Mouse (Mus musculus) kidney, adult 2 months (tissue): ENCODE data around the gene Ecsit. TPM values are rescaled to one million over a fixed set of nuclear protein-coding genes. Genes with fewer than 3 reads are reported as not detected.

Experiments
- DNase-seq: peaks from one replicate; pipeline ENCODE4 v3.0.0; 2021
- H3K27ac ChIP-seq: fragments of 200-500 bp; 2 replicates; pipeline ENCODE4 v1.5.1; 2012; ENCODE audit warnings: low read depth, low read length, control low read depth, inconsistent platforms; ENCODE audit not compliant: insufficient read depth
- H3K27me3 ChIP-seq: fragments of 200-500 bp; replicated peaks from 2 replicates; pipeline ENCODE4 v1.6.1; 2012; ENCODE audit warnings: mild to moderate bottlenecking, moderate library complexity, low read length, inconsistent platforms; ENCODE audit not compliant: control insufficient read depth, insufficient read depth
- H3K36me3 ChIP-seq: fragments of 200-500 bp; 2 replicates; pipeline ENCODE4 v1.6.1; 2012; ENCODE audit warnings: mild to moderate bottlenecking, moderate library complexity, low read length, inconsistent platforms; ENCODE audit not compliant: control insufficient read depth, insufficient read depth
- H3K4me1 ChIP-seq: fragments of 200-500 bp; 2 replicates; pipeline ENCODE4 v1.6.1; 2011; ENCODE audit warnings: low read length; ENCODE audit not compliant: control insufficient read depth, insufficient read depth
- H3K4me3 ChIP-seq: fragments of 200-500 bp; 2 replicates; pipeline ENCODE4 v1.5.1; 2011; ENCODE audit warnings: mild to moderate bottlenecking, low read depth, low read length, control low read depth; ENCODE audit not compliant: insufficient read depth
- CTCF ChIP-seq: fragments of 200-500 bp; conservative IDR thresholded peaks from 2 replicates; pipeline ENCODE4 v1.5.1; 2011; ENCODE audit warnings: low read depth, mild to moderate bottlenecking, control low read depth, low read length, moderate library complexity, mixed read lengths; ENCODE audit not compliant: insufficient read depth, insufficient read length
- POLR2A ChIP-seq: fragments of 200-500 bp; IDR thresholded peaks from one replicate; pipeline ENCODE4 v1.6.1; 2011; ENCODE audit warnings: low read depth, low read length, control low read depth
- WGBS: fragments of 180-500 bp; shearing (Covaris S2); methylation state at CpG from one replicate; pipeline ENCODE4 v1.1.7; 2018; 5-methylcytosine and 5-hydroxymethylcytosine counted together
- polyA plus RNA-seq: library from polyadenylated mRNA; depleted of rRNA; stranded (reverse); fragments of >200 nt; gene quantifications from 2 replicates; pipeline ENCODE4 v1.2.3, GENCODE M21; 2012

Ecsit gene
- polyA plus RNA-seq, 1 experiment = 143 TPM

DNA sequence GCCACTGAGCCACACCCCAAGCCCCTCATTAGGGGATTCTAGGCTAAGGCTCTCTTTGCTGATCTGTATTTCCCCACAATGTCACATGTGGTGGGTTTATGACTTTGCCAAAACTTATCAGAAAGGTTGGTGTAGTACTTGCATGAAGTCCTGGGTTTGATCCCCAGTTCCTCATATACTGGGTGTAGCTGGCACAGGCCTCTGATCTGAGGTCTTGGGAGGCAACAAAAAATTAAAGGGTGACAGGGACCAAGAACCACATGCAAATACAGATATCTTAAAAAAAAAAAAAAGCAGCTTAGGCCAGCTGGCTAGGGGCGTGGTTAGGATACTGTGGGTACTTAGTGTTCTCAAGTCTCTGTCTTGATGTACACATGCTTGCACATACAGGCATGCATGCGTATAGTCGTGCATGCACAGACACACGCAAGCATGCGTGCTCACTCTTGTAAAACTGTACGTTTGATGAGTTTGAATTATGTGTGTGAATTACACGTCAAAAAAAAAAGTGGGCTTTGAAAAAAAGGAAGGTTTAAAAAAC lies 37.9 kb upstream of the Ecsit start:
- Histone ChIP-seq H3K4me1 (no peaks in the 10 kb centered on the region), H3K27ac (no peak overlapping the region), H3K27me3 (no peaks in the 10 kb centered on the region), H3K36me3 (no peaks in the 10 kb centered on the region), H3K4me3 (no peak overlapping the region)
- 82% methylated on average over 7 of the region's 7 CpGs for whole genome bisulfite sequencing
- TF ChIP-seq CTCF (no peak), POLR2A (no peak)
- DNase-seq = no peak

- H3K36me3 ChIP-seq = no peaks in the 10 kb centered on the region
- no peak overlapping the region for H3K27ac ChIP-seq
- TF ChIP-seq CTCF = no peak
- whole genome bisulfite sequencing = 86% methylated on average over 3 of the region's 3 CpGs
- no peak for DNase-seq
- no peak overlapping the region for H3K4me3 ChIP-seq
- no peaks in the 10 kb centered on the region for H3K4me1 ChIP-seq
- no peaks in the 10 kb centered on the region for H3K27me3 ChIP-seq
Observed at GRCm38 (mm10) chr9:22122005-22122404, 36.8 kb upstream of the Ecsit start.

DNA sequence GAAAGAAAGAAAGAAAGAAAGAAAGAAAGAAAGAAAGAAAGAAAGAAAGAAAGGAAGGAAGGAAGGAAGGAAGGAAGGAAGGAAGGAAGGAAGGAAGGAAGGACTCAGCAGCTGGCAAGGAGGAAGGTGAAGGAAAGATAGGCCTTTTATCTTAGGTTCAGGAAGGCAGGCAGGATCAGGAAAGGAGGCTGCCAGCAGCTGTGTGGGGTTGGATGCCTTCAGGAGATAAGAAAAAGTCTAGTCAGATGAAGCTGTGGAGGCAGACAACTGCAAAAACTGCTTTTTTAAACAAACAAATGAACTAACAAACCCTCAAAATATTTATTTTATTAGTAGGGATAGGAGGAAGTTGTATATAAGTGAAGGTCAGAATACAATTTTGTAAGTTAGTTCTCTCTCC lies 36.3 kb upstream of the Ecsit start:
- Histone ChIP-seq H3K27me3 (no peaks in the 10 kb centered on the region), H3K27ac (no peak overlapping the region), H3K36me3 (no peaks in the 10 kb centered on the region), H3K4me3 (no peak overlapping the region), H3K4me1 (no peaks in the 10 kb centered on the region)
- TF ChIP-seq POLR2A (no peak), CTCF (no peak)
- no peak for DNase-seq

DNA sequence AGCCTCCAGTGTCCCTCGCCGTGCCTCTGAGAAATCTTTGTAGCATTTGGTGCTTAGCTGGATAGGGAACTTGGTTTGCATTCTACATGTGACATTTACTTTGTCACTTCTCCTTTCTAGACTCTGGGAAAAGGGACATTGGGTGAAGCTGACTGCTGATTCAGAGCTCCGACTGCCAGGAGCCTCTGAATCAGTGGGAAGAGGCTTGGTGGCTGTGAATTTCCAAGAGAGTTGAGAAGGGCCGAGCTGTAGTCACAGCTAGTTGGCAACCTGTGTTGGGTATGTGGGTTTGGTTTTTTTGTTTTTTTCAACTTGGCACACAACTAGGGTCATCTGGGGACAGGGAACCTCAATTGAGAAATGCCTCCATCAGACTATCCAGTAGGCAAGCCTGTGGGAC lies 34.3 kb upstream of the Ecsit start:
- TF ChIP-seq POLR2A = no peak
- no peak for TF ChIP-seq CTCF
- DNase-seq = peak; percentile 5
- 88% methylated on average over 4 of the region's 4 CpGs for WGBS
- H3K4me3 ChIP-seq = no peak overlapping the region
- H3K36me3 ChIP-seq = no peaks in the 10 kb centered on the region
- no peaks in the 10 kb centered on the region for H3K27me3 ChIP-seq
- H3K4me1 ChIP-seq = no peaks in the 10 kb centered on the region
- no peak overlapping the region for H3K27ac ChIP-seq

- H3K36me3 ChIP-seq = no peaks in the 10 kb centered on the region
- DNase-seq = peak; percentile 65
- no peak overlapping the region for H3K27ac ChIP-seq
- peak; percentile 73 for TF ChIP-seq CTCF
- no peak for TF ChIP-seq POLR2A
- H3K4me1 ChIP-seq = no peaks in the 10 kb centered on the region
- no peak overlapping the region for H3K4me3 ChIP-seq
- H3K27me3 ChIP-seq = no peaks in the 10 kb centered on the region
- WGBS = 31% methylated on average over 10 of the region's 10 CpGs
Observed at GRCm38 (mm10) chr9:22117754-22118456, 32.7 kb upstream of the Ecsit start.

DNA sequence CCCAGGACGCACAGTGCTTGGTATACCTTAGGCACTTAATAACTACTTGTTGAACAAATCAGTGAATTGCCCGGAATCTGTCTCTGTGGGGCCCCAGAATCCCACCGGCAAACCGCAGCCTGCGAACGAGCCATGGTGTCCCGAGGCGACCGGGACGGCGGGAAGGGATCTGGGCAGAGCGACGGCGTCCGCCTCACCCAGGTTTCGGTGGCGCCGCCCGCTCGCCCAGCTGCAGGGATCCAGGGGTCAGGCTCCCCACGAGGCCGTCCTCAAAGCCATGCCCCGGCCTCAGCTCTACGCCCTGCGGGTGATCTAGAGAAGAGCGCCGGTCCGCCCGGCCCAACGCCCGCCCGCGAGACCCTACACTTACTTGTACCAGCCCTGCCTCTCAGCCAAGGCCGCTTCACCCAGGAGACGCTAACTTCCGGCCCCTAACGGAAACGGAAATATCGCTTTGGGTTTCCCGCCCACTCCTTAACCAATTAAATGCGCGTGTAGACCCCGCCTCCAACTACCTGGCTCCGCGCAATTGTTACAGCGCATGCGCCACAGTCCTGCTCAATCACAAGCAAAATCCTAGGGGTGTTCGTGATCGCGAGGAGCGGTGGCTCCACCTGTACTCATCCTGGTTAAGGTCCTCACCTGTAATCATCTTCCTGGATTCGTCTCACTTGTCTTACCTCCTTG lies 31.6 kb upstream of the Ecsit start, which contains the start of gene Elof1:
Gene Elof1 (minus strand): TSS at position 433 of the 687 bp plus-strand sequence.
- H3K27ac ChIP-seq = no peak within 1 kb of the TSS
- peak within 1 kb of the TSS; percentile 72 for H3K4me3 ChIP-seq
- H3K36me3 ChIP-seq = no peaks in the 10 kb centered on the region
- TF ChIP-seq POLR2A (peak; percentile 42), CTCF (no peak)
- WGBS = under 1% methylated on average over 52 of the region's 52 CpGs
- no peaks in the 10 kb centered on the region for H3K27me3 ChIP-seq
- no peaks in the 10 kb centered on the region for H3K4me1 ChIP-seq
- DNase-seq = peak; percentile 98

GRCm38 (mm10) chr9:22116086-22116485 lies 30.8 kb upstream of the Ecsit start:
- no peak for DNase-seq
- TF ChIP-seq POLR2A (no peak), CTCF (no peak)
- H3K27ac ChIP-seq = no peak overlapping the region
- H3K36me3 ChIP-seq = no peaks in the 10 kb centered on the region
- H3K4me3 ChIP-seq = peak overlapping the region; percentile 72
- H3K27me3 ChIP-seq = no peaks in the 10 kb centered on the region
- 12% methylated on average over 15 of the region's 15 CpGs for WGBS
- H3K4me1 ChIP-seq = no peaks in the 10 kb centered on the region
